Mouse (Mus musculus) frontal cortex, postnatal 36 days (tissue): ENCODE results near the gene Rtn3.
"Not testable (repeated sequence)": the region's sequence is repeated elsewhere in the genome, so short reads cannot be mapped to it uniquely, and the experiment has no call there.

ENCODE experiments used
- DNase-seq, 2 experiments: peaks; one replicate each; pipeline ENCODE4 v3.0.0; 2022; ENCODE audit warnings: low spot score in 2 of 2

Rtn3 gene

DNA sequence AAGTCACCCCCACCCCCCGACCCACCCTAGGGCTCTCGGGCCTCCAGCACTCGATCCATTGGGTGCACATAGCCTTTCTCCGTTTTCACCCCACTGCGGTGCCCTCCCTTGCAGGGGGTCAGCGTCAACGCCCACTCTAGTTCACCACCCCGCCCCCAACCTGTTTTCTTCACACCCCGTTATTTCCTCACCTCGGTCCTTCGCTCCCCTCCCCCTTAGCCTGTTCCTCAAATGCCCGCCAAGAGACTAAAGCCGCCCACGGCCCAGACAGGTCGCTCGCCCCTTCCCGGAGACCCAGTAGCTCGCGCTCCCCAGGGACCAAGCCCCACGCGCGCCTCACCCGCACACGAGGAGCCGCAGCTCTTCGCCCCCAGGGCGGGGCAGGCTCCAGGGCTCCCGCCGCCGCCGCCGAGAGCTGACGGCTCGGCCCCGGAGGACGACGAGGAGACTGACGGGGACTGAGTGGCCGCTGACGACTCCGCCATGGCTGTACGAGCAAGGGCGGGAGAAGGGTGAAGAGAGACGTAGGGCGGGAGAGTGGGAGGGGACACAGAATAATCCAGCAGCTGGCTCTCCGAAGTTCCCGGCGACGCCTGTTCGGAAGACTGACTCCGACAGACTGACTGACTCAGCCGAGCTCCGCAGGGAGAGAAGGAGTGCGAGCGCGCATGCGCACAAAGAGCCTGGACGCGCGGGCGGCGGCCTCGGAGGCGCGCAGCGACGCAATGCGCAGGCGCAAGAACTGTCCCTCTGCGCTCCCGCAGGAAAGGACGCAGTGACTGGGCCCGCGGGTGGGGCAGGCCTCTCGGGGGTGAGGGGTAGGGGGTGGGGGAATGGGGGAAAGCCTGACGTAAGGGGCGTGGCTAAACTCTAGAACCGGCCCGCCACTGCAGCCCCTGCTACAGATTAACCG lies at the start of gene Rtn3:
Rtn3 (minus strand) TSS at position 683 of the 913 bp plus-strand sequence.
- DNase-seq: peak; percentile 96 to 97

- DNase-seq: peak; percentile 19 to 32
Measured at GRCm38 (mm10) chr19:7531906-7532305, 48.8 kb upstream of the Rtn3 start.

- peak; percentile 65 to 77 for DNase-seq
Measured at GRCm38 (mm10) chr19:7528639-7529428, 45.8 kb upstream of the Rtn3 start.

DNA sequence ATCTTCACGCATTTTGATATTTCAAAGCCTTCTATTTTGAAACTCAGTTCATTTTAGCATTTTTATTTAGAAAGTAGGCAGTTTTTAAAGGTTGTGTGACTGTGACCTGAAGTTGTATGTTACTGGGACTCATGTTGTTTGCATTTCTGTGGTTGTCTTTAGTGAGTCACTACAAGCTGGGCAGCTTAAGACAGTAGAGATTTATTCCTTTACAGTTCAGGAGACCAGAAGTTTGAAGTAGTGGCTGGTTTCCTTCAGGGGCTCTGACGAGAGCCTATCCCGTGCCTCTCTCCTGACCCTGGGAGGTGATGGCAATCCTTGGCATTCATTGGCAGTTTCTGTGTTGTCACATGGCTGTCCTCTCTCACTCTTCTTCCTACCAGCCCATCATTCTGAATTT lies 41.8 kb upstream of the Rtn3 start:
- no peak for DNase-seq

- no peak for DNase-seq
Measured at GRCm38 (mm10) chr19:7523781-7524180, 40.7 kb upstream of the Rtn3 start.

- DNase-seq: no peak
Measured at GRCm38 (mm10) chr19:7523292-7523691, 40.2 kb upstream of the Rtn3 start.

GRCm38 (mm10) chr19:7522856-7523255 lies 39.8 kb upstream of the Rtn3 start:
- DNase-seq: no peak

- DNase-seq: no peak
Measured at GRCm38 (mm10) chr19:7521619-7522018, 38.5 kb upstream of the Rtn3 start.

DNA sequence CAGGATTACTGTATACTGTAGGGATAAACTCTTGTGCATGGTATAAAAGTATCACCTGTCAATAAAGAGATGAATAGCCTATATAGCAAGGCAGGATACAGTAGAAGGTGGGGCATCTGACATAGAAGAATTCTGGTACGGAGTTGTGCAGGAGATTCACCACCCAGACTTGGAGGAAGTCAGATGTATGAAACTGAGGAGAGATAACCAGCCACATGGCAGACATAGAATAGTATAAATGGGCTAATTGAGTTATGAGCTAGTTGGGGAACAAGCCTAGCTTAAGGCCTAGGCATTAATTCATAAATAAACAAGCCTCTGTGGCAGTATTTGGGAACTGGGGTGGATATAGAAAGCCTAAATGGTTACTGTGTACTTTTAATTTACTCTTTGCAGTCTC lies 33.4 kb upstream of the Rtn3 start:
- no peak for DNase-seq

DNA sequence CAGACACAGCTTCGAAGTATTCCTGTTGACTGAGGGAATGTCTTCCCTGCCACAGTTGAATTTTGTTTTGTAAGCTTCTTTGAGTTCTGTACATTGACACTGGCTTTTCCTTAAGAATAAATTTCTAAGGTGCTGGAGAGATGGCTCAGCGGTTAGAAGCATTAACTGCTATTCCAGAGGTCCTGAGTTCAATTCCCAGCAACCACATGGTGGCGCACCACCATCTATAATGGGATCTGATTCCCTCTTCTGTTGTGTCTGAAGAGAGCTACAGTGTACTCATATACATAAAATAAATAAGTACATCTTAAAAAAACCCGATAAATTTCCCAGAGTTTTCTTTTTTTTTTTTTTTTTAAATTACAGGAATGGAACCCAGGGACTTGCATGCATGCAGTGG lies 24.9 kb upstream of the Rtn3 start:
- no peak for DNase-seq

- no peak for DNase-seq
Measured at GRCm38 (mm10) chr19:7506321-7506720, 23.2 kb upstream of the Rtn3 start.

- DNase-seq: no peak
Measured at GRCm38 (mm10) chr19:7502432-7502831, 19.4 kb upstream of the Rtn3 start.

- DNase-seq: no peak
Measured at GRCm38 (mm10) chr19:7500701-7501100, 17.6 kb upstream of the Rtn3 start.

DNA sequence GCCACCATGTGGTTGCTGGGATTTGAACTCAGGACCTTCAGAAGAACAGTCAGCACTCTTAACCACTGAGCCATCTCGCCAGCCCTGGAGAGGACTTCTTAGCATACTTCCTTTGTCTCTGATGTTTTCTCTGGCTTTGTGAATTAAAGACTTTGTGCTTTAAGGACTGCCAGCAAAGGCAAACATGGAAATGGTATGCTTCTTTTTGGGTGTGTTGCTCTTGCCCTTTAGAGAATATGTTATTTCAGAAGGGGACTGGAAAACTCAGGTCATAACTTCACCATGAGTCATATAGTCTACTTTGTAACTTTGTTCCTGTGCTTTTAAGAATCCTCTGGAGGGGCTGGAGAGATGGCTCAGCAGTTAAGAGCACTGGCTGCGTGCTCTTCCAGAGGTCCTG lies 15.7 kb upstream of the Rtn3 start:
- no peak for DNase-seq

DNA sequence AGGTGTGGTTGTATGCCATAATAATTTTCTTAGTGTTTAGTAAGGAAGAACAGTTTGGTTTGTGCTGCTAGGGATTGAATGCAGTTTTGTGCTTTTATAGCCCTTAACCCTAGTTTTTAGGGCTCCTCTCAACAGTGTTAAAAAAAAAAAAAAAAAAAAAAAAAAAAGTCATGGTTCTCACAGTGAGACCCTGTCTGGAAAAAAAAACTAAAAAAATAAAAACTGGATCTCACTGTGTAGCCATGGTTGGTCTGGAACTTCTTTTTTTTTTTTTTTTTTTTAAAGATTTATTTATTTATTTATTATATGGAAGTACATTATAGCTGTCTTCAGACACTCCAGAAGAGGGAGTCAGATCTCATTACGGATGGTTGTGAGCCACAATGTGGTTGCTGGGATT lies 13.0 kb upstream of the Rtn3 start:
- not testable (repeated sequence) for DNase-seq

- no peak for DNase-seq
Measured at GRCm38 (mm10) chr19:7495221-7496038, 12.3 kb upstream of the Rtn3 start.

DNA sequence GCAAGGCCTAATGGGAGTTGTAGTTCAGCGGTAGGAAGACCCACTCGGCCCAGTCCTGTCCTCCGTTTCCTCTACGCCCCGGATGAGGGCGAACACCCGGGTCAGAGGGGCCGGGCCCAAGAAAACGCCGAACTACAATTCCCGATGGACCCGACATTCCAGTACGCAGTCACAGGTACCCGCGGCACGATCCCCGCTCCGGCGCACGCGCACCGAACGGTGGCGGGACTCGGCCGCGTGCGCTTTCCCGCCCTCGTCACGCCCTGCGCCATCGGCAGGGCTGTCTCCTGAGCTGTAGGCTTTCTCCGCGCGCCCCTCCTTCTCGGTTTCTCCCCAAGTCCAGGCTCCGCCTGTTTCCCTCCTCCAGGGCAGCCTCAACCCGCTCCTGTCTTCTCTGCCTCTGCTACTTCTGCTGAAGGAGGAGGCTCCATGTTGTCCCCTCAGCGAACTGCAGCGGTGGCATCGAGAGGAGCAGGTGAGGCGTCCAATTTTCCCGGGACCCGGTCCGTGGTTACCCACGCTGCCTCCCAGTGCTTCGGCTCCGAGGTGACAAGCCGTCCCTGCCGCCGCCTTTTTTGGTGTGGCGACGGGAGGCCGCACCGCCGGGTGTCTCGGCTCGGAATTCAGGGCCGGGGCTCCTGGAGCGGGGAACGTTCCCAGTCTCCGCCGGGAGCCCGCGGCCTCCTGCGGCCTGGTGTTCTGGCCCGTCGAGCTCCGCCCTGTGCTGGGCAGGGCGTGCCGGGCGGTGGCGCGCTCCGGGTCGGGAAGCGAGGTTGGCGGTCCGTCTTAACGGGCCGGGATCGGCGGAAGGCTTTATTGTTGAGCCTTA lies 11.3 kb upstream of the Rtn3 start:
- peak; percentile 97 to 99 for DNase-seq

DNA sequence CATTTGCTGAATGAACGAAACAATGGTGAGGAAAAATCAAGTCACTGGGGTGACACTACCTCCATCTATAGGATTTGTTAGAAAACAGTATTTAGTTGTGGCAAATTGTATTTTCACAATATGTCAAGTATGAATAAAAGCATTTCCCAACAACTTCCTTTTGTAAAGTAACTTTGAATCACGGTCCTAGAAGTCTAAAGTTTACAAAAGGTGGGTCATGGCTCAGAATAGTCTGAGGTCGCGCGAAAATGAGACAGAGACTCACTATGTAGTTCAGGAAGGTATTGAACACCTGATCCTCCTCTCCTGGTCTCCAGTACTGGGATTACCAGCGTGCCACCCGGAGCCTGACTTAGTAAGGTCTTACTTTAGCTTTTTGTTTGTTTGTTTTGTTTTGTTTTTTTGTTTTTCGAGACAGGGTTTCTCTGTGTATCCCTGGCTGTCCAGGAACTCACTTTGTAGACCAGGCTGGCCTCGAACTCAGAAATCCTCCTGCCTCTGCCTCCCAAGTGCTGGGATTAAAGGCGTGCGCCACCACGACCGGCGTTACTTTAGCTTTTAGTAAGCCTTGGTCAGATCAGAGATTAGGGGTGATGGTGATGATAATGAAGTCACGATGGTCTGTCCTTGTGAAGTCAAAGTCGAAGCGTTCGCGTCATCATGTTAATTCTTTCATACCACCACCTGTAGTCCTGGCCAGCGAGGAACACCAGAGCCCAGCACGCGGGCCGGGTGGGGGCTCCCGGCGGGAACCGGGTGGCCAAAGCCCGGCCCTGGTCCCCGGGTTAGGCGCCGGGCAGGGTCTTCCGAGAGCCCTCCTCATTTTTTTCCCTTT lies 10.5 kb upstream of the Rtn3 start, which contains the start of gene Atl3:
Atl3 (plus strand) TSS at position 689 of the 835 bp plus-strand sequence.
- DNase-seq: no peak

- no peak for DNase-seq
Measured at GRCm38 (mm10) chr19:7492682-7493081, 9.6 kb upstream of the Rtn3 start.

- no peak for DNase-seq
Measured at GRCm38 (mm10) chr19:7491960-7492359, 8.9 kb upstream of the Rtn3 start.
